Mouse (Mus musculus) cerebellum, postnatal 25 days (tissue): ENCODE results near the gene Zfp619.
"Not testable (repeated sequence)": the region's sequence is repeated elsewhere in the genome, so short reads cannot be mapped to it uniquely, and the experiment has no call there.

Source experiments
- DNase-seq, 2 experiments: peaks; one replicate each; pipeline ENCODE4 v3.0.0; 2021; ENCODE audit warnings: mixed read lengths in 2 of 2

Gene Zfp619

DNA sequence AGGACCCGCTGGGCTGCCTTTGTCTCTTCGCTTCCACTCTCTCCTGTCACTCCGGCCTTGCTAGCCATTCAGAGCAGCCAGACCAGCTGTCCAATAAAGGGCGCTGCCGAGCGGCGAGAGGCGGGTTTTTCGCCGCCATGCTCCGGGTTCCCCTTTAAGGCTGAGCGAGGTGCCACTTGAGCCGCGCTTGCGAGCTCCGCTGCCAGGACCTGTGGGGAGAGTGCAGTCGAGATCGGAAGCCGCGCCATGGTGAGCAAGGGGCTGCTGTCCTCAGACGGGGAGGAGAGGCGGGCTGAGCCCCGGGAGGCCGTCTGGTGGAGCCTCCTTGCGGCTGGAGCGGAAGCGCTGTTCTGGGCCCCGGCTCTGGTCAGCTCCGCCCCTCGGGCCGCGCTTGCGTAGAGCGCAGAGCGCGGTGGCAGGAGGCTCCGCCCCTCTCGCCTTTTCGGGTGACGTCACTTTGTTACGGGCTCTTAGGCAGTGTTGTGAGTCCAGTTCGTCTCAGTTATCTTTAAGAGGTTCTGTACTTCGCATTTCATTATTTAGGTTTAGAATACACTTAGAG is at the start of gene Zfp619:
Gene Zfp619 (plus strand): TSS at position 151 of the 562 bp plus-strand sequence.
- DNase-seq = peak; percentile 96 to 98

DNA sequence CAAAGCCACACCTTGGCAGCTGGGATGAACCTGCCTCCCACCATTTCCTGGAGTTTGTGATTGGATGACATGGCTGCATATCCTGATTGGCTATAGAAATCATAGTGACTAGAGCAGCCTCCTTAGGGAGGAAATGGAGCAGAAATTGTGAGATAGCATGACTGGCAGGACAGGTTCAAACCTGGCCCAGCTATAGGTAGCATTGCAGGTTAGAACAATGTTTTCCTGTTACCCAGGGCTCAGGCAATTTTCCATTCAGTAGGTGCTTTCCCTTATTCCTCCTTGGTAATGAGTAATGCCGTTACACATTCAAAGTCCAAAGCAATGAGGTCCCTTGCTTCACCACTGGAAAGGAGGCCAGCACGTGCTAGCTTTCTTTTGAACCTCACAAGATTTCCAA is 38.6 kb upstream of the Zfp619 start:
- DNase-seq = no peak

DNA sequence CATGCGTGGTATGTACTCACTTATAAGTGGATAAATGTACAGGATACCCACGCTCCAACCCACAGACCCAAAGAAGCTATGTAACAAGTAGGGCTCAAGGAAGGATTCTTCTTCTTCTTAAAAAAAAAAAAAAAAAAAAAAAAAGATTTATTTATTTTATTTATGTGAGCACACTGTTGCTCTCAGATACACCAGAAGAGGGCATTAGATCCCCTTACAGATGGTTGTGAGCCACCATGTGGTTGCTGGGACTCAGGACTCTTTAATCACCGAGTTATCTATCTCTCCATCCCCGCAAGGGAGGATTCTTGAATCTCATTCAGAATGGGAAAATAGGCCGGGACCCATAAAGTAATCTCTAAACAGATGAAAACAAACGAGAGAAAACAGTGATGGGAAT is 33.2 kb upstream of the Zfp619 start:
- peak in 1 of 2 experiments; percentile 10 for DNase-seq

GRCm38 (mm10) chr7:39487159-39487853 is 30.3 kb upstream of the Zfp619 start:
- peak; percentile 71 to 76 for DNase-seq

DNA sequence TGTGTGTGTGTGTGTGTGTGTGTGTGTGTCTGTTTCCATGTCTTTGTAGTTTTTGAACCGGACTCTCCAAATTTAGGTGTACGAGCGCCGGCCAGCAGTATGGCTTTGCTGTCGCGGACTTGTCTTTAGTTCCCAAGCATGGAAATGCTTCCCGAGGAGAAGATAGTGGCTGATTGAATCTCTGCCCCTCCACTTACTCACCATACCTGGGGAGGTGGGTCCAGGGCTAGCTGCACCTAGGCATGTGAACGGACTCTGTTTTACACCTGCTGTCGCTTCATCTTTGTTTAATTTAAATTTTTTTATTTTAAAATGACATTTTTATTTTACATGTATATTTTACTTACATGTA is 29.7 kb upstream of the Zfp619 start:
- DNase-seq = no peak

GRCm38 (mm10) chr7:39494646-39495045 is 22.9 kb upstream of the Zfp619 start:
- no peak for DNase-seq

DNA sequence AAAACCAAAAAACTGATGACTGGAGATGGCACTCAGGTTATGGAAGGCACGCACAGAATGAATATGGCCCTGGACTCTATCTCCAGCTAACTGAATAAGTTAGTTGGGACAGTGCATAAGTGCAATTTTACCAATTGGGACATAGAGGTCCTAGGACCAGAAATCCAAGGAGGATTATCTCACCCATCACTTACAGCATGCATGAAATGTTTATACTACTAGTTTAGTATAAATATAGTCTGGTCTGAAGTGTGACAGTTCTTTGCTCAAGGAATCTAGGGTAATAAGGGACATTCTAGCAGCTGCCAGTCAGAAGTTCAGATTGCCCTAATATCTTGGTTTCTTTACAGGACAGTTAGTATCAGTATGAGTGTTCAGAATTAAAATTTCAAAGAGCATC is 13.5 kb upstream of the Zfp619 start:
- DNase-seq = no peak

DNA sequence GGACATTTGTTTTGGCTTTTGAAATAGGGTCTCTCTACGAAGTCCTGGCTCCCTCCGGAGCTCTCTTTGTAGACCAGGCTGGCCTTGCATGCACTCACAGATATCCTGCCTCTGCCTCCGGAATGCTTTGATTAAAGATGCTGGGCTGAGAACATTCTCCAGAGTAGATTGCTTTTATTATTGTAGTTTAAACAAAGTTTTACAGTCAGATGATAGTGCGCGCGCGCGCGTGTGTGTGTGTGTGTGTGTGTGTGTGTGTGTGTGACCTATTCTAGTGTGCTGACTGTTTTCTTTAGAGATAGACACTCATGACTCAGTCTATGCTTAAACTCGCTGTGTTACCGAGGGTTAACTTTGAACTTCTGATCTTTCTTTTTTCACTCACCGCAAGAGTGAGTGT is 796 bp downstream of the Zfp619 start:
- peak; percentile 27 to 33 for DNase-seq

- DNase-seq = no peak
Measured at GRCm38 (mm10) chr7:39523703-39524424, 6.3 kb downstream of the Zfp619 start.

DNA sequence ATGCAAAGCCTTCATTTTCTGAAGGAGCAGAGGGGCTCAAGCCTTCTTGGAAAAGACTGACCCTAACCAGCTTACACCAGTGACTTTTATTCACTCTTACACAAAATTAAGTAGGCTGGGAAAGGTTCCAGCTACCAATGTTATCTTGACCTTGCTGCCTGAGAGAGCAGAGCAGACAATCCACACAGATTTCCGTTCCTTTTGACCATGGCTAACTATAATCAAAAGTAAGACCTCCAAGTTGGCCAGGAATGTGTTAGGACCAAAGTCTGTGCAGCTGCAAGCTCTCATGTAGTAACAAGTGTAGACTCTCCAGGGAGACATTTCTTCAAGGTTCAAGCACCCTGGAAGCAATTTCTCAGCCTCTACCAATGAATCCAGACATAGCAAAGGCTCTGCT is 25.6 kb downstream of the Zfp619 start:
- no peak for DNase-seq

DNA sequence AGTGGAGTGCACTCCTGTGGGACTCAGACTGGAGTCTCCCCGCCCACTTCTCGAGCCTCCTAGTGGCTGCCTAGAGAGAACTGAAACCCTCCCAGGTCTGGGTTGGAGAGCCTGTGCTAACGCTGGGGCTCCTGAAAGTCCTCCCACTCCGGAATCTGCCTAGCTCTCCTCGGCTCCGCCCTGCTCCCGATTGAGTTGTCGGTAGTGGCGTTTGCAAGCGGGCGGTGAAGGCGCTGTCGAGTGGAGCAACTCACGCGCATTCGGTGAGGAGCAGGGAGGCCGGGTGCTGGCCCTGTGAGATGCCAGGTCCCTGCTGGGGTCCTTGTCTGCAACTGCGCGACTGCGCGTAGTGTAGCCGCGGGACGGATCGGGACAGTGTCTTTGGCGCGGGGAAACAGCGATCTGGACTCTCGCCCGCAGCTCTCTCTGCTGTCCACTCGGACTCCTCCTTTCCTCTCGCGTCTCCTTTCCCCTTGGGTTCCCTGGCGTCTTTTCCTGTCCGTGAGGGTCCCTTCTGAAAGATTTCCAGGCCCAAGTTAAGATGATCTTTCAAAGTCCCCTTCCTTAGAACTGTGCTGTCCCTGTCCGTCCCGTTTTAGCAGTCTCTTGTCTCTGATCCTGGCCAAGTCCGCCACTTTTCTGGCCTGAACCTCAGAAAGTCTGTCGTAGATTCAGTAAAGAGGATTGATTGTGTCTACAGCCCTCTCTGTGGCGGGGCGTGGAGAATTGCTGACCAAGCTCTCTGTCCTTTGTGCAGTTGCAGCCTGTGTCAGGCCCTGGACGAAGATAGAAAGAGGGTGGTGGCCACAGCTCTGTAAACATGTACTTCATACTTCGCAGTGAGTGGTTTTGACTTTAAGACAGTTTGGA is 26.9 kb downstream of the Zfp619 start:
- peak; percentile 69 to 78 for DNase-seq

DNA sequence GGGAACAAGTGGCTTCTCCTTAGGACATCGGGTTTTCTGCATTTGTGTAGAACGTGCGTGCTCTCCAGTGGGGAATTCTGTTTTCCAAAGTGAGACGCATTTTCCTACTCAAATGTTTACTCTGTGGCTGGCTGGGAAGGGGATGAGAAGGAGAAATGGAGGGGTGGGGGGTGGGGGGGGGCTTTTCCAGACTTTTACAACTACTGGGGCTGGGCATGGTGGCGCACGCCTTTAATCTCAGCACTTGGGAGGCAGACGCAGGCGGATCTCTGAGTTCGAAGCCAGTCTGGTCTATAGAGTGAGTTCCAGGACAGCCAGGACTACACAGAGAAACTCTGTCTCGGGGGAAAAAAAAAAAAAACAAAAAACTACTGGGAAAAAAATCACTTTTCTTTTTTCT is 27.6 kb downstream of the Zfp619 start:
- DNase-seq = no peak

GRCm38 (mm10) chr7:39549336-39549735 is 31.8 kb downstream of the Zfp619 start:
- DNase-seq = peak in 1 of 2 experiments; percentile 22

GRCm38 (mm10) chr7:39551976-39552891 is 34.7 kb downstream of the Zfp619 start:
- DNase-seq = peak; percentile 96 to 98

- DNase-seq = peak in 1 of 2 experiments; percentile 6
Measured at GRCm38 (mm10) chr7:39552993-39553392, 35.4 kb downstream of the Zfp619 start.

GRCm38 (mm10) chr7:39553871-39554270 is 36.3 kb downstream of the Zfp619 start:
- DNase-seq = no peak

DNA sequence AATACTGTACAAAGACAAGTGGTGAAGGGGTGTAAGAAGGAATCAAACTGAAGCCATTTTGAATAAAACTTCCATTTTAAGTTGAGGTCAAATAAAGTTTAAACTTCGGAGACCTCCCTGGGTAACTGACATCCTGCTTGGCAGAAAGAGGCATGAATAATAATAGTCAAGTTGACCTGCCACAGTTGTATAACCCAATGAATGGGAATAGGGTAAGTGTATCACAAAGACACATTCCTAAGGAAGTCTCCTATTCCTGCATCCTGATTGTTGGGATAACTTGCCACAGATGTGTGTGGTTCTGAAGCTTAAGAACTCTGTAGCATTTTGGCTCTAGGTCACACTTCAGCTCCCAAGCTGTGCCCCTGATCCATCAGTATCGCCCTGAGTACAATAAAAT is 62.5 kb downstream of the Zfp619 start:
- DNase-seq = no peak

DNA sequence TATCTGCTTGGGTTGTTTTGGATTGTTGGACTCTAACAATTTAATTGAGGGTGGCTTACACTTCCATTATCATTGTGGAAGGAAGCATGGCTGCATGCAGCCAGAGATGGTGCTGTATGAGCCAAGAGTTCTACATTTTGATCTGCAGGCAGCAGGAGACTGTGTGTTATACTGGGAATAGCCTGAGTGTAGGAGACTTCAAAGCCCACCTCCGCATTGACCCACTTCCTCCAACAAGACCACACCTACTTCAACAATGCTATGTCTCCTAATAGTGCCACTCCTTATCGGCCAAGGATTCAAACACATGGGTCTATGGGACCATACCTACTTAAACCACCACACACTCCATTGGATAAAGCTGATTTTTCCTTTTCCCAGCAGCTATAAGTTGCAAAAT is 63.0 kb downstream of the Zfp619 start:
- DNase-seq = no peak

DNA sequence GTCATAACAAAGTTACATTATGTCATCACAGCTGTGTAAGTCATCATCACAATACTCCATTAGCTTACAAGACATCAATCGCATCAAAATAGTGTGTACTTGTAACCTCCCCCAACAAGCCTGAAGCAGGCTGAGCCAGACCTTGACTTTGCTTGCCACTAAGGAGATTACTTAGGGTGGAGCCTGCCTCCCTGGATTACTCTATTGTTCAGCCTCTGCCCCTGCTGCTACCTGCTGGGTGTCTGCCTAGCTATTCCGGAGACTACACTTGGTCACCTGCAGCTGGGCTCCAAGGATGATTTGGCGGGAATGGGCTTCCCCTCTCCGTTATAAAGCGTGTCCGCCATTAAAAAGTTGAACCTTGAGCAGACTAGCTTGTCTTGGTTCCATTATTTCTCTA is 69.3 kb downstream of the Zfp619 start:
- DNase-seq = not testable (repeated sequence)

DNA sequence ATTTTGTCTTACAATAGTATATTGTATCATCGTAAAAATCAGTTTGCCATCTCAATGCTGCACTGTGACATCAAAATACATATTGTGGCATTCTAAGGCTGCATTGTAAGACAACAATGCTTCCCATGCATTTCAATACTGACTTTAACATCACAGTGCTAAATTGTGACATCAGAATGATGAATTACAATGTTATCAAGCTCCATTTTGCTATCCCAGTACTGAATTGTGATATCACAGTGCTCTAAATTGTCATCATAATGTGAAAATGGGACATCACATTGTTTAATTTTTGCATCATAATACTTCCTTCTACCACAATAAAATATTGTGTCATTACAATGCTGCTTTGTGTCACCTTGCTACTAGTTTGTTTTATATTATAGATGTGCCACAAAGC is 70.5 kb downstream of the Zfp619 start:
- no peak for DNase-seq

GRCm38 (mm10) chr7:39588471-39589041 is 71.0 kb downstream of the Zfp619 start:
- DNase-seq = peak; percentile 74 to 79

- DNase-seq = not testable (repeated sequence)
Measured at GRCm38 (mm10) chr7:39589044-39589443, 71.5 kb downstream of the Zfp619 start.
